Mouse (Mus musculus) midbrain, embryonic 12.5 days (tissue): ENCODE results near the gene Zfp771. TPM values are rescaled to one million over a fixed set of nuclear protein-coding genes. Genes with fewer than 3 reads are reported as not detected.

ENCODE experiments used
- ATAC-seq: fragments of 200-750 bp; cut with Nextera tagmentation; 2 replicates; pipeline ENCODE4 v1.8.0; 2017; ENCODE audit warnings: low read depth, moderate TSS enrichment, moderate library complexity; ENCODE audit not compliant: low FRiP score
- H3K27ac ChIP-seq: fragments of 300-500 bp; sonication (generic); replicated peaks from 2 replicates; pipeline ENCODE4 v1.5.1; 2016; ENCODE audit warnings: mild to moderate bottlenecking
- H3K27me3 ChIP-seq: fragments of 300-500 bp; sonication (generic); 2 replicates; pipeline ENCODE4 v1.6.1; 2016; ENCODE audit warnings: mild to moderate bottlenecking
- H3K36me3 ChIP-seq: fragments of 300-500 bp; sonication (generic); 2 replicates; pipeline ENCODE4 v1.6.1; 2016
- H3K4me1 ChIP-seq: fragments of 300-500 bp; sonication (generic); 2 replicates; pipeline ENCODE4 v1.6.1; 2016
- H3K4me2 ChIP-seq: fragments of 300-500 bp; sonication (generic); replicated peaks from 2 replicates; pipeline ENCODE4 v1.6.1; 2016; ENCODE audit warnings: mild to moderate bottlenecking, moderate library complexity
- H3K4me3 ChIP-seq: fragments of 300-500 bp; sonication (generic); 2 replicates; pipeline ENCODE4 v1.5.1; 2016; ENCODE audit warnings: mild to moderate bottlenecking
- H3K9ac ChIP-seq: fragments of 300-500 bp; sonication (generic); replicated peaks from 2 replicates; pipeline ENCODE4 v1.6.1; 2016; ENCODE audit warnings: mild to moderate bottlenecking, moderate library complexity
- H3K9me3 ChIP-seq: fragments of 300-500 bp; sonication (generic); 2 replicates; pipeline ENCODE4 v1.6.1; 2016; ENCODE audit warnings: mild to moderate bottlenecking
- WGBS: fragments of 180-500 bp; shearing (Covaris S2); methylation state at CpG from one replicate; pipeline ENCODE4 v1.1.7; 2016; 5-methylcytosine and 5-hydroxymethylcytosine counted together
- polyA plus RNA-seq: library from polyadenylated mRNA; unstranded; fragments of >200 nt; fragmentation: Nextera tagmentation; extraction: Ambion mirVana; gene quantifications from 2 replicates; pipeline ENCODE4 v1.2.1, GENCODE M21; 2016

Gene Zfp771
- polyA plus RNA-seq, 1 experiment from 2014 or later = 62.0 TPM

DNA sequence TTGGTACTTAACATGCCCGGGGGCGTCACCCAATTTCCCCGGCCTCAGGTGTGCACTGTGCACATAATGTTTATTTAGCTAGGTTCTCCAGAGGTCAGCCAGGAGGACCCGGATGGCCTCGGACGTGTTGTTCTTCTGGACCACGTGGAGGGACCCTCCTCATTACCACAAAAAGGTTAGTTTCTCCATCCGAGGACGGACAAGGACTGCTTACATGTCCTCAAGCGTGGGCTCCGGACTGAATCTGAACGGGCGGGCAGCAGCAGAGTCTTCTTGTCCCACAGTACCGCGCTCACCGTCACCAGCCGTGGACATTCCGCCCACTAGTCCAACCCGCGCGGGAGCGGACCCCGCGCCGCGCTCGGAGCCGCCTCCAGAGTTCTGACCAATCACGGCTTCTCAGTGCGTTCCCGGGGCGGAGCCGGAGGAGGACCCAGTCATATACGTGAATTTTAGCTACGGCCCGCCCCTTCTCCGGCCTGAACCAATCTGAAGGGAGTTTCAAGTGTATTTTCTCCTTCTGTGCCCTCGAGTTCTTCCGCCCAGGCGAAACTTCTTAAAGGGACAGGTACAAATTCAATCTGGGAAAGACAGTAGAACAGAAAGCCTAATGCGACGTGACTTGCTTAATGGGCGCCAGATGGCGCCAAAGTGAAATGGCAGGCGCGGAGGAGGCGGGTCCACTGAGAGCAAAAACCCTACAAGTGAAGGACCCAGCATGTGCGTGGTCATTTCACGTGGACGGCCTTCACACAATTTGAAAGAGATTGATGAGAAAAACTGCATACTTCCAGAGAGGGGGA lies 16.4 kb downstream of the Zfp771 start, which contains the start of gene Dctpp1:
TSS of gene Dctpp1 (minus strand) at position 401 of the 803 bp plus-strand sequence.
- H3K4me1 ChIP-seq = peaks cover 20% of the 10 kb centered on the region
- H3K36me3 ChIP-seq = peaks cover 25% of the 10 kb centered on the region
- peak within 1 kb of the TSS; percentile 67 for H3K9ac ChIP-seq
- 0 out of 2 replicates have a peak within 1 kb of the TSS, but pooled peaks have one; percentile 35 for H3K27ac ChIP-seq
- under 1% methylated on average over 50 of the region's 50 CpGs for WGBS
- no peaks in the 10 kb centered on the region for H3K27me3 ChIP-seq
- peak; percentile 99 for ATAC-seq
- peak within 1 kb of the TSS; percentile 74 for H3K4me3 ChIP-seq
- H3K9me3 ChIP-seq = no peaks in the 10 kb centered on the region
- peak within 1 kb of the TSS; percentile 90 for H3K4me2 ChIP-seq

GRCm38 (mm10) chr7:127262218-127262961 lies 18.3 kb downstream of the Zfp771 start:
- Histone ChIP-seq H3K9me3 (no peaks in the 10 kb centered on the region), H3K27ac (no peak overlapping the region), H3K4me2 (no peak overlapping the region), H3K27me3 (no peaks in the 10 kb centered on the region), H3K9ac (no peak overlapping the region), H3K4me3 (no peak overlapping the region), H3K36me3 (peaks cover 12% of the 10 kb centered on the region; the same call in 1 of the 2 replicates), H3K4me1 (peaks cover 20% of the 10 kb centered on the region)
- no peak for ATAC-seq
- 82% methylated on average over 10 of the region's 10 CpGs for WGBS

- 90% methylated on average over 3 of the region's 3 CpGs for WGBS
- Histone ChIP-seq H3K36me3 (peaks cover 3% of the 10 kb centered on the region; the same call in 1 of the 2 replicates), H3K9me3 (0 out of 2 replicates have a peak, but pooled peaks cover 3% of the 10 kb centered on the region), H3K4me3 (no peak overlapping the region), H3K27me3 (no peaks in the 10 kb centered on the region), H3K27ac (no peak overlapping the region), H3K4me1 (peaks cover 20% of the 10 kb centered on the region), H3K4me2 (no peak overlapping the region), H3K9ac (no peak overlapping the region)
- no peak for ATAC-seq
These were observed 19.5 kb downstream of the Zfp771 start for GRCm38 (mm10) chr7:127263526-127263925.

DNA sequence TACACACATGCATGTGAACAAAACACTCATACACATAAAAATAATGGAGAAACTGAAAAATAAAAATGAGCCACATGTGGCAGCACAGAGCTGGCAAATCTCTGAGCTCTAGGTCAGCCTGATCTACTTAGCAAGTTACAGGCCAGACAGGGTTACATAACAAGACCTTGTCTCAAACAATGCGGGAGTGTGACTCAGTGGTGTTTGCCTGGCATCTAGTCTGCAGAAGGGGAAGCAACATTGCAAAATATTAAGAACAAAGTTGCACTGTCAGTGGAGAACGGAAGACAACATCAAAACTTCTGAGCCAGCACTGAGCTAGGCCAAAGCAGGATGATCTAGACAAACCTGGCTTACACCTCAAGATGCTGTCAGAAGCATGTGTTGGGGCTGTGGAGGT lies 26.2 kb downstream of the Zfp771 start:
- H3K27ac ChIP-seq = no peak overlapping the region
- no peak overlapping the region for H3K9ac ChIP-seq
- 90% methylated on average over 2 of the region's 2 CpGs for WGBS
- no peak overlapping the region for H3K4me3 ChIP-seq
- H3K4me1 ChIP-seq = peaks cover 17% of the 10 kb centered on the region
- no peak overlapping the region for H3K4me2 ChIP-seq
- peaks cover 16% of the 10 kb centered on the region for H3K36me3 ChIP-seq
- H3K9me3 ChIP-seq = 0 out of 2 replicates have a peak, but pooled peaks cover 5% of the 10 kb centered on the region
- no peaks in the 10 kb centered on the region for H3K27me3 ChIP-seq
- no peak for ATAC-seq

DNA sequence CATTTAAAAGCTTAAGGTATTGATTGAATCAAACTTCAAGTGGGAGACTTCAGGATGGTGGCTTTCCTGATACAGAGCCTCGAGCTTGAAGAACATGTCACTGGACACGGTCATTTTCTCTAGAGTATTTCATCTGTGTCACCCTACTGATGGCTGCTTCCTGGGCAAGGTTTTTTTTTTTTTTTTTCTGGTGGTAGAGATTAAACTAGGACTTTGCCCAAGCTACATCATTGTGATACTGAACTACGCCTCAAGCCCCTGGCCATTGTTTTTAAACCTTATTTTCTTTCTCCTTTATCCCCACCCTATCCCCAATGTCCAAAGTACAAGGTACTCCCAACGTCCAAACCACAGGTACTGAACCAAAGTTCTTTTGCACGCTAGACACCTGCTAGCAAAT lies 26.6 kb downstream of the Zfp771 start:
- peaks cover 16% of the 10 kb centered on the region for H3K36me3 ChIP-seq
- no peak overlapping the region for H3K9ac ChIP-seq
- ATAC-seq = no peak
- no peak overlapping the region for H3K4me3 ChIP-seq
- peaks cover 17% of the 10 kb centered on the region for H3K4me1 ChIP-seq
- H3K27ac ChIP-seq = no peak overlapping the region
- no peaks in the 10 kb centered on the region for H3K27me3 ChIP-seq
- no peak overlapping the region for H3K4me2 ChIP-seq
- WGBS = 97% methylated on average over 5 of the region's 5 CpGs
- 0 out of 2 replicates have a peak, but pooled peaks cover 5% of the 10 kb centered on the region for H3K9me3 ChIP-seq

- no peak overlapping the region for H3K4me3 ChIP-seq
- H3K27ac ChIP-seq = no peak overlapping the region
- H3K9ac ChIP-seq = no peak overlapping the region
- peaks cover 16% of the 10 kb centered on the region for H3K36me3 ChIP-seq
- H3K4me2 ChIP-seq = no peak overlapping the region
- H3K27me3 ChIP-seq = no peaks in the 10 kb centered on the region
- WGBS = 94% methylated on average over 4 of the region's 4 CpGs
- 0 out of 2 replicates have a peak, but pooled peaks cover 5% of the 10 kb centered on the region for H3K9me3 ChIP-seq
- ATAC-seq = no peak
- H3K4me1 ChIP-seq = peaks cover 17% of the 10 kb centered on the region
These were observed 27.0 kb downstream of the Zfp771 start for GRCm38 (mm10) chr7:127271093-127271492.

GRCm38 (mm10) chr7:127272566-127272965 lies 28.5 kb downstream of the Zfp771 start:
- Histone ChIP-seq H3K9me3 (0 out of 2 replicates have a peak, but pooled peaks cover 5% of the 10 kb centered on the region), H3K9ac (no peak overlapping the region), H3K27ac (no peak overlapping the region), H3K36me3 (peaks cover 16% of the 10 kb centered on the region), H3K4me3 (peak overlapping the region; percentile 84; the same call in 1 of the 2 replicates), H3K27me3 (no peaks in the 10 kb centered on the region), H3K4me1 (peaks cover 17% of the 10 kb centered on the region), H3K4me2 (peak overlapping the region; percentile 94)
- WGBS = 97% methylated on average over 15 of the region's 15 CpGs
- ATAC-seq = no peak

GRCm38 (mm10) chr7:127273118-127273923 lies 29.2 kb downstream of the Zfp771 start:
- Histone ChIP-seq H3K4me1 (peaks cover 17% of the 10 kb centered on the region), H3K27me3 (no peaks in the 10 kb centered on the region), H3K4me3 (peak overlapping the region; percentile 84), H3K9ac (peak overlapping the region; percentile 87), H3K36me3 (peaks cover 16% of the 10 kb centered on the region), H3K27ac (peak overlapping the region; percentile 85), H3K4me2 (peak overlapping the region; percentile 94), H3K9me3 (0 out of 2 replicates have a peak, but pooled peaks cover 5% of the 10 kb centered on the region)
- ATAC-seq = peak; percentile 76
- 15% methylated on average over 50 of the region's 50 CpGs for WGBS

DNA sequence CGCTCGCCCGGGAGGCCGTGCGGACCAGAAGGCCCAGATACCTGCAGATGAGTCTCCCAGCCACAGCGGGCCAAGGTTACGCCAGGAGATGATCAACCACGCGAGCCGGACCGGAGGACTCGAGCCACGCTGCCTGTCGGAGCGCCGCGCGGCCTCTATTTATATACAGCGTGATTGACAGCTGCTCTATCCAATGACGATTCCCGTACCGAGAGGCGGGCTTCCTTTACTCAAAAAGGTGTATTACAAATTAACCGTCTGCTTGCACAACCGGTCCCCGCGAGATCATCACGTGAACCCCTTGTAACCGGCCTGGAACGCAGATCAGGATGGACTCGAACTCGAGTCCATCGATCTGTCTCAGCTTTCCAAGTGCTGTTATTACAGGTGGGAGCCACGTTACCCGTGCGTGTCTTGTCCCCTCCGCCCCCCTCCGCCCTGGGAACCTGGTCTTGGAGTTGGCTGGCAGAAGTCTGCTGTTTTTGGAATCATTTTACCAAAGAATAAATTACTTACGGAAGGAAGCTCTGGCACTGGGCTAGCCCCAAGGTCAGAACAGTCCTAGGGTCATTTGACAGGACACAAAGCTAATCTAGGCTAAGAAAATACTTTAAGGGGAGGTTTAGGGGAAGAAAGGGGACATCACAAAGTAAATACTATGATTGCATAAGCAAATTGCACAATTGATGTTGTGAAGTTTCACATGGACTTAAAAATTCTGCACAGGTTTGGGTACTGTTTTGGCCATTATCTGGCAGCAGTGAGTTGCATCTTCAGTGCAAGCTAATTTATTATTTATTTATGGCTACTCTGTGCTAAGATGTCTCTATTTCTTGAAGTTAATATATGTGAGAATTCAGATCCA lies 30.1 kb downstream of the Zfp771 start, which contains the start of gene Sephs2:
TSS of gene Sephs2 (minus strand) at position 131 of the 865 bp plus-strand sequence.
- WGBS = 4% methylated on average over 39 of the region's 39 CpGs
- Histone ChIP-seq H3K9me3 (no peaks in the 10 kb centered on the region), H3K27me3 (no peaks in the 10 kb centered on the region), H3K4me3 (peak within 1 kb of the TSS; percentile 84), H3K36me3 (peaks cover 13% of the 10 kb centered on the region; the same call in 1 of the 2 replicates), H3K27ac (peak within 1 kb of the TSS; percentile 85), H3K9ac (peak within 1 kb of the TSS; percentile 87), H3K4me2 (peak within 1 kb of the TSS; percentile 94), H3K4me1 (peaks cover 17% of the 10 kb centered on the region)
- ATAC-seq = peak; percentile 85

- 0 out of 2 replicates have a peak, but pooled peaks cover 3% of the 10 kb centered on the region for H3K36me3 ChIP-seq
- H3K4me2 ChIP-seq = no peak overlapping the region
- no peak overlapping the region for H3K9ac ChIP-seq
- no peak for ATAC-seq
- H3K27ac ChIP-seq = no peak overlapping the region
- peaks cover 17% of the 10 kb centered on the region for H3K4me1 ChIP-seq
- no peaks in the 10 kb centered on the region for H3K9me3 ChIP-seq
- no peaks in the 10 kb centered on the region for H3K27me3 ChIP-seq
- WGBS = 81% methylated on average over 5 of the region's 5 CpGs
- H3K4me3 ChIP-seq = no peak overlapping the region
These were observed 32.5 kb downstream of the Zfp771 start for GRCm38 (mm10) chr7:127276519-127276961.
